Mouse (Mus musculus) brain, embryonic 14.5 days (tissue): ENCODE measurements around the gene Mob1b.

Source experiments
- CTCF ChIP-seq: fragments of 200-500 bp; IDR thresholded peaks from 2 replicates; pipeline ENCODE4 v1.5.1; 2012; ENCODE audit warnings: inconsistent platforms, mild to moderate bottlenecking, moderate library complexity, borderline replicate concordance; ENCODE audit not compliant: insufficient read depth, insufficient read length; ENCODE audit errors: extremely low read depth
- POLR2A ChIP-seq: fragments of 200-500 bp; IDR thresholded peaks from 2 replicates; pipeline ENCODE4 v1.6.1; 2012; ENCODE audit warnings: mild to moderate bottlenecking, inconsistent platforms, borderline replicate concordance; ENCODE audit not compliant: poor library complexity, insufficient read depth, insufficient read length, severe bottlenecking; ENCODE audit errors: extremely low read depth

DNA sequence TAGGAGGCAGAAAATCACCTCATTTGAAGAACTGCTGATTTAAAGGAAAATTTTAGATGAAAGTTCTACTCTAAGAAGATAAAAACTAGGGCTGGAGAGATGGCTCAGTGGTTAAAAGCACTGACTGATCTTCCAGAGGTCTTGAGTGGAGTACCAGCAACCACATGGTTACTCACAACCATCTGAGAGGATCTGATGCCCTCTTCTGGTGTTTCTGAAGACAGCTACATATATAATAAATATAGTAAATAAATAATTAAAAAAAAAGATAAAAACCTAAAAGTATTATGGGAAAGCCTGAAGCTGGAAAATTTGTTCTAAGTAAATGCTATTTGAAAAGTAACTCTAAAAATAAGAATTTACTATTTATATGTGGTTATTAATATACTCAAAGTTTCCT is 27.6 kb upstream of the Mob1b start:
- no peak for TF ChIP-seq CTCF
- no peak for TF ChIP-seq POLR2A
